Mouse (Mus musculus): ENCODE data around the gene Cdk4. TPM values are rescaled to one million over a fixed set of nuclear protein-coding genes. Genes with fewer than 3 reads are reported as not detected.

Gene Cdk4
- polyA plus RNA-seq, 1 experiment from 2014 or later: 2,245 TPM

GRCm38 (mm10) chr10:127079665-127080391, 16.5 kb downstream of the Cdk4 start:
- H3K4me1 ChIP-seq (ENCODE audit: insufficient read depth): 0 out of 2 replicates have a peak, but pooled peaks cover 3% of the 10 kb centered on the region
- 2% methylated on average over 64 of the region's 70 CpGs for WGBS
- TF ChIP-seq CTCF (IDR thresholded peaks at IDR 0.05; ENCODE audit: low read depth): no peak; the same call in 1 of the 2 replicates
- H3K27me3 ChIP-seq (ENCODE audit: insufficient read depth, low read length): peaks cover 71% of the 10 kb centered on the region
- H3K9ac ChIP-seq: peak overlapping the region; percentile 36
- no peaks in the 10 kb centered on the region for H3K9me3 ChIP-seq (ENCODE audit: low read depth, low read length)
- peak overlapping the region; percentile 86 for H3K4me2 ChIP-seq
- DNase-seq: peak; percentile 62
- H3K4me3 ChIP-seq (ENCODE audit: low read depth, low read length): peak overlapping the region; percentile 47
- H3K27ac ChIP-seq (ENCODE audit: low read depth): no peak overlapping the region
- no peaks in the 10 kb centered on the region for H3K36me3 ChIP-seq (ENCODE audit: insufficient read depth)
- 0 out of 2 replicates have a peak, but pooled peaks have one; percentile 10 for ATAC-seq (ENCODE audit: insufficient read depth)

- Histone ChIP-seq H3K4me2 (peak overlapping the region; percentile 50), H3K27ac (ENCODE audit: low read depth) (no peak overlapping the region), H3K36me3 (ENCODE audit: insufficient read depth) (no peaks in the 10 kb centered on the region), H3K27me3 (ENCODE audit: insufficient read depth, low read length) (peaks cover 74% of the 10 kb centered on the region), H3K9ac (0 out of 2 replicates have a peak overlapping the region, but pooled peaks have one; percentile 10), H3K9me3 (ENCODE audit: low read depth, low read length) (no peaks in the 10 kb centered on the region), H3K4me3 (ENCODE audit: low read depth, low read length) (peak overlapping the region; percentile 24), H3K4me1 (ENCODE audit: insufficient read depth) (0 out of 2 replicates have a peak, but pooled peaks cover 3% of the 10 kb centered on the region)
- 3% methylated on average over 48 of the region's 48 CpGs for WGBS
- no peak for DNase-seq
- TF ChIP-seq CTCF (IDR thresholded peaks at IDR 0.05; ENCODE audit: low read depth): no peak
- no peak for ATAC-seq (ENCODE audit: insufficient read depth)
Measured at GRCm38 (mm10) chr10:127080901-127081780, 17.8 kb downstream of the Cdk4 start.

GRCm38 (mm10) chr10:127081996-127082620, 18.8 kb downstream of the Cdk4 start:
- no peaks in the 10 kb centered on the region for H3K9me3 ChIP-seq (ENCODE audit: low read depth, low read length)
- 18% methylated on average over 8 of the region's 8 CpGs for WGBS
- H3K27me3 ChIP-seq (ENCODE audit: insufficient read depth, low read length): peaks cover 71% of the 10 kb centered on the region
- H3K27ac ChIP-seq (ENCODE audit: low read depth): no peak overlapping the region
- no peak for TF ChIP-seq CTCF (IDR thresholded peaks at IDR 0.05; ENCODE audit: low read depth)
- H3K36me3 ChIP-seq (ENCODE audit: insufficient read depth): no peaks in the 10 kb centered on the region
- no peak overlapping the region for H3K9ac ChIP-seq
- H3K4me2 ChIP-seq: peak overlapping the region; percentile 50; the same call in 1 of the 2 replicates
- H3K4me3 ChIP-seq (ENCODE audit: low read depth, low read length): no peak overlapping the region
- H3K4me1 ChIP-seq (ENCODE audit: insufficient read depth): 0 out of 2 replicates have a peak, but pooled peaks cover 3% of the 10 kb centered on the region
- DNase-seq (peak; percentile 61), ATAC-seq (ENCODE audit: insufficient read depth) (no peak)

GRCm38 (mm10) chr10:127083292-127083914, 20.1 kb downstream of the Cdk4 start:
- Histone ChIP-seq H3K36me3 (ENCODE audit: insufficient read depth) (no peaks in the 10 kb centered on the region), H3K4me3 (ENCODE audit: low read depth, low read length) (no peak overlapping the region), H3K4me2 (no peak overlapping the region), H3K9me3 (ENCODE audit: low read depth, low read length) (no peaks in the 10 kb centered on the region), H3K27me3 (ENCODE audit: insufficient read depth, low read length) (peaks cover 63% of the 10 kb centered on the region), H3K4me1 (ENCODE audit: insufficient read depth) (0 out of 2 replicates have a peak, but pooled peaks cover 3% of the 10 kb centered on the region), H3K27ac (ENCODE audit: low read depth) (no peak overlapping the region), H3K9ac (no peak overlapping the region)
- TF ChIP-seq CTCF (IDR thresholded peaks at IDR 0.05; ENCODE audit: low read depth): no peak
- DNase-seq: no peak
- WGBS: 26% methylated on average over 8 of the region's 8 CpGs
- no peak for ATAC-seq (ENCODE audit: insufficient read depth)

GRCm38 (mm10) chr10:127083915-127084306, 20.6 kb downstream of the Cdk4 start:
- no peak for ATAC-seq (ENCODE audit: insufficient read depth)
- TF ChIP-seq CTCF (IDR thresholded peaks at IDR 0.05; ENCODE audit: low read depth): peak; percentile 12; the same call in 1 of the 2 replicates
- WGBS: 35% methylated on average over 5 of the region's 5 CpGs

GRCm38 (mm10) chr10:127085052-127085451, 21.7 kb downstream of the Cdk4 start:
- no peaks in the 10 kb centered on the region for H3K36me3 ChIP-seq (ENCODE audit: insufficient read depth)
- TF ChIP-seq CTCF (IDR thresholded peaks at IDR 0.05; ENCODE audit: low read depth): no peak
- 75% methylated on average over 9 of the region's 9 CpGs for WGBS
- 0 out of 2 replicates have a peak, but pooled peaks cover 3% of the 10 kb centered on the region for H3K4me1 ChIP-seq (ENCODE audit: insufficient read depth)
- ATAC-seq (ENCODE audit: insufficient read depth): no peak
- H3K9ac ChIP-seq: no peak overlapping the region
- H3K4me3 ChIP-seq (ENCODE audit: low read depth, low read length): no peak overlapping the region
- no peaks in the 10 kb centered on the region for H3K9me3 ChIP-seq (ENCODE audit: low read depth, low read length)
- H3K27ac ChIP-seq (ENCODE audit: low read depth): no peak overlapping the region
- no peak for DNase-seq
- no peak overlapping the region for H3K4me2 ChIP-seq
- H3K27me3 ChIP-seq (ENCODE audit: insufficient read depth, low read length): peaks cover 58% of the 10 kb centered on the region

More at GRCm38 (mm10) chr10:127083915-127084306, 20.6 kb downstream of the Cdk4 start:
- H3K9me3 ChIP-seq (ENCODE audit: low read depth, low read length): no peaks in the 10 kb centered on the region
- H3K36me3 ChIP-seq (ENCODE audit: insufficient read depth): no peaks in the 10 kb centered on the region
- no peak overlapping the region for H3K4me3 ChIP-seq (ENCODE audit: low read depth, low read length)
- DNase-seq: no peak
- H3K4me2 ChIP-seq: no peak overlapping the region
- H3K9ac ChIP-seq: no peak overlapping the region
- H3K4me1 ChIP-seq (ENCODE audit: insufficient read depth): 0 out of 2 replicates have a peak, but pooled peaks cover 3% of the 10 kb centered on the region
- H3K27me3 ChIP-seq (ENCODE audit: insufficient read depth, low read length): peaks cover 58% of the 10 kb centered on the region
- no peak overlapping the region for H3K27ac ChIP-seq (ENCODE audit: low read depth)
